Mouse (Mus musculus): Measurements from ENCODE around the gene Tmem147. TPM values are rescaled to one million over a fixed set of nuclear protein-coding genes. Genes with fewer than 3 reads are reported as not detected.
A peak's percentile ranks its signal among the peaks of the same experiment; 100 is the strongest.

The Tmem147 gene
- total and polyA plus RNA-seq, 2 experiments from 2014 or later, result 173 to 290 TPM

- ATAC-seq (peak; percentile 28), DNase-seq (peak; percentile 50)
- Histone ChIP-seq H3K27me3 (ENCODE audit: insufficient read depth, low read length) (no peaks in the 10 kb centered on the region), H3K4me2 (ENCODE audit: low read depth) (peak overlapping the region; percentile 80), H3K36me3 (ENCODE audit: insufficient read depth) (peaks cover 26% of the 10 kb centered on the region), H3K4me1 (ENCODE audit: insufficient read depth) (peaks cover 17% of the 10 kb centered on the region; the same call in 1 of the 2 replicates), H3K9me3 (ENCODE audit: low read length) (no peaks in the 10 kb centered on the region), H3K27ac (ENCODE audit: low read depth, low read length) (peak overlapping the region; percentile 86), H3K4me3 (ENCODE audit: low read depth, low read length) (peak overlapping the region; percentile 76), H3K9ac (peak overlapping the region; percentile 72)
- TF ChIP-seq CTCF (IDR thresholded peaks at IDR 0.05; ENCODE audit: low read depth), result no peak
- 6% methylated on average over 26 of the region's 26 CpGs for WGBS
Measured at GRCm38 (mm10) chr7:30728739-30729395, 473 bp downstream of the Tmem147 start.

- no peak for DNase-seq
- peaks cover 17% of the 10 kb centered on the region; the same call in 1 of the 2 replicates for H3K4me1 ChIP-seq (ENCODE audit: insufficient read depth)
- WGBS, result 88% methylated on average over 6 of the region's 6 CpGs
- no peak for ATAC-seq
- peaks cover 19% of the 10 kb centered on the region for H3K36me3 ChIP-seq (ENCODE audit: insufficient read depth)
- H3K4me3 ChIP-seq (ENCODE audit: low read depth, low read length), result peak overlapping the region; percentile 76; the same call in 1 of the 2 replicates
- H3K9me3 ChIP-seq (ENCODE audit: low read length), result no peaks in the 10 kb centered on the region
- peak overlapping the region; percentile 80 for H3K4me2 ChIP-seq (ENCODE audit: low read depth)
- H3K27me3 ChIP-seq (ENCODE audit: insufficient read depth, low read length), result no peaks in the 10 kb centered on the region
- no peak for TF ChIP-seq CTCF (IDR thresholded peaks at IDR 0.05; ENCODE audit: low read depth)
- H3K9ac ChIP-seq, result peak overlapping the region; percentile 72; the same call in 1 of the 2 replicates
- H3K27ac ChIP-seq (ENCODE audit: low read depth, low read length), result no peak overlapping the region
Measured at GRCm38 (mm10) chr7:30728214-30728613, 1.1 kb downstream of the Tmem147 start.

GRCm38 (mm10) chr7:30723274-30723953, 5.9 kb downstream of the Tmem147 start:
- peaks cover 3% of the 10 kb centered on the region; the same call in 1 of the 2 replicates for H3K4me1 ChIP-seq (ENCODE audit: insufficient read depth)
- no peaks in the 10 kb centered on the region for H3K9me3 ChIP-seq (ENCODE audit: low read length)
- no peak overlapping the region for H3K9ac ChIP-seq
- no peaks in the 10 kb centered on the region for H3K27me3 ChIP-seq (ENCODE audit: insufficient read depth, low read length)
- no peak overlapping the region for H3K4me3 ChIP-seq (ENCODE audit: low read depth, low read length)
- H3K4me2 ChIP-seq (ENCODE audit: low read depth), result no peak overlapping the region
- H3K27ac ChIP-seq (ENCODE audit: low read depth, low read length), result no peak overlapping the region
- 77% methylated on average over 6 of the region's 6 CpGs for WGBS
- no peak for DNase-seq
- TF ChIP-seq CTCF (IDR thresholded peaks at IDR 0.05; ENCODE audit: low read depth), result no peak
- no peak for ATAC-seq
- H3K36me3 ChIP-seq (ENCODE audit: insufficient read depth), result peaks cover 10% of the 10 kb centered on the region

- 0 out of 2 replicates have a peak, but pooled peaks cover 8% of the 10 kb centered on the region for H3K4me1 ChIP-seq (ENCODE audit: insufficient read depth)
- DNase-seq (no peak), ATAC-seq (no peak)
- no peak overlapping the region for H3K4me2 ChIP-seq (ENCODE audit: low read depth)
- TF ChIP-seq CTCF (IDR thresholded peaks at IDR 0.05; ENCODE audit: low read depth), result no peak
- no peaks in the 10 kb centered on the region; the same call in 1 of the 2 replicates for H3K36me3 ChIP-seq (ENCODE audit: insufficient read depth)
- no peak overlapping the region for H3K27ac ChIP-seq (ENCODE audit: low read depth, low read length)
- no peak overlapping the region for H3K4me3 ChIP-seq (ENCODE audit: low read depth, low read length)
- H3K27me3 ChIP-seq (ENCODE audit: insufficient read depth, low read length), result 0 out of 2 replicates have a peak, but pooled peaks cover 8% of the 10 kb centered on the region
- WGBS, result 67% methylated on average over 7 of the region's 7 CpGs
- no peak overlapping the region for H3K9ac ChIP-seq
- no peaks in the 10 kb centered on the region for H3K9me3 ChIP-seq (ENCODE audit: low read length)
Measured at GRCm38 (mm10) chr7:30721286-30721685, 8.1 kb downstream of the Tmem147 start.

DNA sequence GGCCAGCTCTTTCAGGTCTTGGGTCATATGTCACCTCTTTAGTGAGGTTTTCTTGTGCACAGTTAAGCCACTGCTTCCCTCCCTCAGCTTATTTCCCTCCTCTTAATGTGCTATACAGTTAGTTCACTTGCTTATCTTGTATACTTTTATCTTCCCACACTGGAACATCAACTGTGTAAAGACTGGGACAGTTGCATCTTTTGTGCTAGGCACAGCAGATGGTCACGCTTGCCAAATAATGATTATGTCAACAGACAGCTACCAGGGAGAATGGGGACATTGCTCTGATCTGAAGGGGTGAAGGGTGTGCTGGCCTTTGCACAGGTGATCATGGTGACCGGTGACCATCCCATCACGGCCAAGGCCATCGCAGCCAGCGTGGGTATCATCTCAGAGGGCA, 9.7 kb downstream of the Tmem147 start:
- H3K36me3 ChIP-seq (ENCODE audit: insufficient read depth), result no peaks in the 10 kb centered on the region
- ATAC-seq, result no peak
- no peak overlapping the region for H3K4me3 ChIP-seq (ENCODE audit: low read depth, low read length)
- H3K9ac ChIP-seq, result no peak overlapping the region
- 0 out of 2 replicates have a peak, but pooled peaks cover 8% of the 10 kb centered on the region for H3K4me1 ChIP-seq (ENCODE audit: insufficient read depth)
- 95% methylated on average over 5 of the region's 5 CpGs for WGBS
- TF ChIP-seq CTCF (IDR thresholded peaks at IDR 0.05; ENCODE audit: low read depth), result no peak
- H3K4me2 ChIP-seq (ENCODE audit: low read depth), result no peak overlapping the region
- 0 out of 2 replicates have a peak, but pooled peaks cover 8% of the 10 kb centered on the region for H3K27me3 ChIP-seq (ENCODE audit: insufficient read depth, low read length)
- no peaks in the 10 kb centered on the region for H3K9me3 ChIP-seq (ENCODE audit: low read length)
- DNase-seq, result no peak
- no peak overlapping the region for H3K27ac ChIP-seq (ENCODE audit: low read depth, low read length)

DNA sequence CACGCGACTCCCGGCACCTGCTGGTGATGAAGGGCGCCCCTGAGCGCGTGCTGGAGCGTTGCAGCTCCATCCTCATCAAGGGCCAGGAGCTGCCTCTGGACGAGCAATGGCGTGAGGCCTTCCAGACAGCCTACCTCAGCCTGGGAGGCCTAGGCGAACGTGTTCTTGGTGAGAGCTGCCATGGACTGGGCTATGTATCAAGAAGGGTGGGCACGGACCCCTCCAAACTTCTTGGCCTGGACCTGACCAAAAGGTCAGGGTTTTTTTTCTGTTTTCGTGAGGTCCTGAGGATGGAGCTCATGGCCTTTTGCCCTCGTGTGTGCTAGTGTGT, 11.7 kb downstream of the Tmem147 start:
- Histone ChIP-seq H3K9ac (0 out of 2 replicates have a peak overlapping the region, but pooled peaks have one; percentile 33), H3K9me3 (ENCODE audit: low read length) (no peaks in the 10 kb centered on the region), H3K4me1 (ENCODE audit: insufficient read depth) (0 out of 2 replicates have a peak, but pooled peaks cover 8% of the 10 kb centered on the region), H3K27me3 (ENCODE audit: insufficient read depth, low read length) (0 out of 2 replicates have a peak, but pooled peaks cover 8% of the 10 kb centered on the region), H3K27ac (ENCODE audit: low read depth, low read length) (no peak overlapping the region), H3K4me3 (ENCODE audit: low read depth, low read length) (peak overlapping the region; percentile 35), H3K36me3 (ENCODE audit: insufficient read depth) (no peaks in the 10 kb centered on the region), H3K4me2 (ENCODE audit: low read depth) (peak overlapping the region; percentile 59)
- ATAC-seq (no peak), DNase-seq (no peak)
- WGBS, result 8% methylated on average over 14 of the region's 14 CpGs
- peak; percentile 11; the same call in 1 of the 2 replicates for TF ChIP-seq CTCF (IDR thresholded peaks at IDR 0.05; ENCODE audit: low read depth)

All from forebrain, postnatal 0 days (tissue).